Mouse (Mus musculus) stomach, embryonic 14.5 days (tissue): ENCODE data around the gene Nelfe. TPM values are rescaled to one million over a fixed set of nuclear protein-coding genes. Genes with fewer than 3 reads are reported as not detected.
A peak's percentile ranks its signal among the peaks of the same experiment; 100 is the strongest.

Source experiments
- ATAC-seq: fragments of 200-750 bp; cut with Nextera tagmentation; 2 replicates; pipeline ENCODE4 v1.8.0; 2017; ENCODE audit warnings: low read depth, moderate TSS enrichment; ENCODE audit not compliant: insufficient number of reproducible peaks, insufficient read depth, low FRiP score
- H3K27ac ChIP-seq: fragments of 300-500 bp; sonication (generic); 2 replicates; pipeline ENCODE4 v1.5.1; 2014; ENCODE audit warnings: mild to moderate bottlenecking, low read length, moderate library complexity, mixed read lengths
- H3K27me3 ChIP-seq: fragments of 300-500 bp; sonication (generic); 2 replicates; pipeline ENCODE4 v1.6.1; 2014; ENCODE audit warnings: low read length, control low read depth, mixed read lengths; ENCODE audit not compliant: control insufficient read depth, insufficient read depth
- H3K36me3 ChIP-seq: fragments of 300-500 bp; sonication (generic); 2 replicates; pipeline ENCODE4 v1.6.1; 2014; ENCODE audit warnings: mild to moderate bottlenecking, control low read depth, low read length, moderate library complexity, mixed read lengths; ENCODE audit not compliant: control insufficient read depth, insufficient read depth
- H3K4me1 ChIP-seq: fragments of 300-500 bp; sonication (generic); 2 replicates; pipeline ENCODE4 v1.6.1; 2014; ENCODE audit warnings: low read length, control low read depth, mixed read lengths; ENCODE audit not compliant: control insufficient read depth, insufficient read depth
- H3K4me2 ChIP-seq: fragments of 300-500 bp; sonication (generic); replicated peaks from 2 replicates; pipeline ENCODE4 v1.6.1; 2014; ENCODE audit warnings: low read depth, low read length, control low read depth
- H3K4me3 ChIP-seq: fragments of 300-500 bp; sonication (generic); 2 replicates; pipeline ENCODE4 v1.5.1; 2014; ENCODE audit warnings: low read depth, low read length, control low read depth
- H3K9ac ChIP-seq: fragments of 300-500 bp; sonication (generic); replicated peaks from 2 replicates; pipeline ENCODE4 v1.6.1; 2014; ENCODE audit warnings: low read depth, mild to moderate bottlenecking, control low read depth, low read length, moderate library complexity, mixed read lengths
- H3K9me3 ChIP-seq: fragments of 300-500 bp; sonication (generic); 2 replicates; pipeline ENCODE4 v1.6.1; 2016; ENCODE audit warnings: low read depth, low read length, control low read depth; ENCODE audit not compliant: control insufficient read depth
- WGBS: fragments of 180-500 bp; shearing (Covaris S2); extraction: QIAGEN DNeasy Blood & Tissue Kit; methylation state at CpG from one replicate; pipeline ENCODE4 v1.1.7; 2014; 5-methylcytosine and 5-hydroxymethylcytosine counted together
- polyA plus RNA-seq: library from polyadenylated mRNA; unstranded; fragments of >200 nt; fragmentation: Nextera tagmentation; extraction: Ambion mirVana; gene quantifications from 2 replicates; pipeline ENCODE4 v1.2.1, GENCODE M21; 2014

Nelfe gene
- polyA plus RNA-seq, 1 experiment from 2014 or later: 101 TPM

DNA sequence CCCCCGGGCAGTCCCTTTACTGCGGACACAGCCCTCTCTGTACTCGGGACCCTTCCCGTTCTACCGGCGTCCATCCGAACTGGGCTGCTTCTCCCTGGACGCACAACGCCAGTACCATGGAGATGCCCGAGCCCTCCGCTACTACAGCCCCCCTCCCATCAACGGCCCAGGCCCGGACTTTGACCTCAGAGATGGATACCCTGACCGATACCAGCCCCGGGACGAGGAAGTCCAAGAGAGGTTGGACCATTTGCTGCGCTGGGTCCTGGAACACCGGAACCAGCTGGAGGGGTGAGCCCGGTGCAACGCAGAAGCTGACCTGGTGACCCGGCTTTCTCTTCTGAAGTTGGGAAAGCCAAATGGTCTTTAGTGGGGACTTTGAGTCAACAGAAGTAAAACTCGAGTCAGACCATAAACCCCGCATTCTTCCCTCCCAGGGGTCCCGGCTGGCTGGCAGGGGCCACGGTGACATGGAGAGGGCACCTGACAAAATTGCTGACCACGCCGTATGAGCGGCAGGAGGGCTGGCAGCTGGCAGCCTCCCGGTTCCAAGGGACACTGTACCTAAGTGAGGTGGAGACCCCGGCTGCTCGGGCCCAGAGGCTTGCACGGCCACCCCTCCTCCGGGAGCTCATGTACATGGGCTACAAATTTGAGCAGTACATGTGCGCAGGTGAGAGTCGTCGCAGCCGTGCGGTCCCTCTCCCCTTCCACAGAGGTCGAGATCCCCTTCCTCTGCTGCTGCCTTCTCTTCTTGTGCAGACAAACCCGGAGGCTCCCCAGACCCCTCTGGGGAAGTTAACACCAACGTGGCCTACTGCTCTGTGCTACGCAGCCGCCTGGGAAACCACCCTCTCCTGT, 12.5 kb upstream of the Nelfe start:
- Histone ChIP-seq H3K9ac (peak overlapping the region; percentile 50), H3K36me3 (peaks cover 33% of the 10 kb centered on the region)
- ATAC-seq: peak; percentile 15; the same call in 1 of the 2 replicates

DNA sequence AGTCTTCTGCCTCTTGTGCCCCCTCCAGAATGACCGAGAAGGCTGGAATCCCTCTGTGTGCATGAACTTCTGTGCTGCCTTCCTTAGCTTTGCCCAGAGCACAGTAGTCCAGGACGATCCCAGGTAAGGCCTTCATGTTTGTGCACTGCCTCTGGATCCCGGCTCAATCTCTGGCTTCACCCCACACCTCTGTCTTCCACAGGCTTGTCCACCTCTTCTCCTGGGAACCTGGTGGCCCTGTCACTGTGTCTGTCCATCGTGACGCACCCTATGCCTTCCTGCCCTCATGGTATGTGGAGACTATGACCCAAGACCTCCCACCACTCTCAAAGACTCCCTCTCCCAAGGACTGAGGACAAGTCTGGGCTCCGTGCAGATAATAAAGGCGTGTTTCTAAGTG, 11.4 kb upstream of the Nelfe start:
- Histone ChIP-seq H3K9ac (no peak overlapping the region), H3K9me3 (no peaks in the 10 kb centered on the region), H3K27me3 (no peaks in the 10 kb centered on the region), H3K4me2 (no peak overlapping the region), H3K27ac (no peak overlapping the region), H3K4me1 (peaks cover 17% of the 10 kb centered on the region), H3K4me3 (no peak overlapping the region), H3K36me3 (peaks cover 40% of the 10 kb centered on the region)
- no peak for ATAC-seq
- WGBS: 88% methylated on average over 7 of the region's 7 CpGs

More for the DNA sequence above, 12.5 kb upstream of the Nelfe start:
- Histone ChIP-seq H3K4me2 (peak overlapping the region; percentile 93), H3K27ac (0 out of 2 replicates have a peak overlapping the region, but pooled peaks have one; percentile 4), H3K9me3 (no peaks in the 10 kb centered on the region), H3K4me1 (peaks cover 17% of the 10 kb centered on the region), H3K4me3 (peak overlapping the region; percentile 63), H3K27me3 (no peaks in the 10 kb centered on the region)
- WGBS: 35% methylated on average over 43 of the region's 43 CpGs

DNA sequence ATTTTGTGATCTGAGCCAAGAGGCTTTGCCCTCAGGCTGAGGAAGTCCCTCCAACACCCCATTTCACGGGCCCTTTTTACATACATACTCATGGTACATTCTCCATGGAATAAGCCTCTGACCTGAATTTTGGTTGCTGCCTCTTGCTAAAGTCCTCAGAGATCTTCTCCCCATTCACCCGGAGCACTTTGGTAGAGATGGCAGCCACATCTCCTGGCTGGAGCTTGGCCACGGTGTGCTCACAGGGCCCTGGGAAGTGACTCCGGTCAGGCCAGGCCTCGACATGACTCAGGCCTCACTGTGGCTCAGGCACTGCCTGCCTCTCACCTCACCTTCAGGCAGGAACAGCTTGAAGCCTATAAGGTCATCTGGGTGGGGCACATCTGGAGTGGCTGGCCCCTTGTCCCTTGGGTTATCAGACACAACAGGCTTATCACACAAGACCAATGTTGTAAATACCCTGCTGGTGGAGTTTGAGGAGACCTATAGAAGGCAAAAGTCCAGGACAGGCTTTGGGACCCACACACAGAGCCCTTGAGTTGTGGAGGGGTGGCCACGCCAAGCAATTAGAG, 9.4 kb upstream of the Nelfe start:
- no peak overlapping the region for H3K4me3 ChIP-seq
- 87% methylated on average over 6 of the region's 6 CpGs for WGBS
- no peaks in the 10 kb centered on the region for H3K27me3 ChIP-seq
- ATAC-seq: no peak
- H3K9me3 ChIP-seq: no peaks in the 10 kb centered on the region
- no peak overlapping the region for H3K27ac ChIP-seq
- no peak overlapping the region for H3K4me2 ChIP-seq
- H3K9ac ChIP-seq: no peak overlapping the region
- peaks cover 47% of the 10 kb centered on the region for H3K36me3 ChIP-seq
- H3K4me1 ChIP-seq: peaks cover 13% of the 10 kb centered on the region

DNA sequence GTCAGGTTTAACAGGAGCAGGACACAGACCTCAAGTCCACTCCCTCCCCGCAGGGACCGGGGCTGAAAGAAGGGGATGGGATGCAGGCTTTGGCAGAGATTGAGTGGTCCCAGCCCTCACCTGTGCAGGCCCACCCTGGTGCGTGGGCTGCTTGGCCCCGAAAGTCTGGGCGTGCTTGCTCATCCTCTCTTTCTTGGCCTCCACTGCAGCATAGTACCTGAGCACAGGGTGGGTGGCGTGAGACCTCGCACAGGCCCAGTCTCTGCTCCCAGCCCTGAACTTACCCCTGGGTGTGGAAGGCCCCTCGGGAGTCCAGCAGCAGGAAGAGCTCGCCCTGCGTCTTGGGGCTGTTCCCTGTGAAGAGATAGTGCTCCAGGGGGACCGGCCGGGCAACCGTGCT, 5.3 kb upstream of the Nelfe start:
- Histone ChIP-seq H3K9me3 (no peaks in the 10 kb centered on the region), H3K4me1 (0 out of 2 replicates have a peak, but pooled peaks cover 2% of the 10 kb centered on the region), H3K27ac (no peak overlapping the region), H3K4me2 (no peak overlapping the region), H3K4me3 (no peak overlapping the region), H3K36me3 (peaks cover 51% of the 10 kb centered on the region), H3K9ac (no peak overlapping the region), H3K27me3 (no peaks in the 10 kb centered on the region)
- WGBS: 91% methylated on average over 13 of the region's 13 CpGs
- ATAC-seq: no peak

DNA sequence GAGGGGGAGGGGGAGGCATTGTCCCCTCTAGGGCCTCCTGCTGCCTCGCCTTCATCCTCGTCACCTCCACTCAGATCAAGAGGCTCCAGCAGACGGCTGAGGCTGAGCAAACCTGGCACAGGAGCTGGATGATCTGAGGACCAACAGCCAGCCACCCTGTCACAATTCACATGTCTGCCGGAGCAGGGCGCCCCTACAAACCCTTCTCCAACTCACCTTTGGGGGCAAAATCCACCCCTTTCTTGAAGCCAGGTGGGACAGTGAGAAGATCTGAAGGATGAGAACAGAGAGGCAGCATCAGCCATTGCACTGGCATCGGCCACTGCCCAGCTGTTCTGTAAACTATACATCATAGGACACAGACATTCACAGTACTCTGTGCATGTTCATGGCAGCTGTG, 3.0 kb upstream of the Nelfe start:
- H3K4me1 ChIP-seq: peaks cover 11% of the 10 kb centered on the region
- no peaks in the 10 kb centered on the region for H3K9me3 ChIP-seq
- H3K27me3 ChIP-seq: no peaks in the 10 kb centered on the region
- ATAC-seq: no peak
- WGBS: 85% methylated on average over 6 of the region's 6 CpGs
- no peak overlapping the region for H3K4me2 ChIP-seq
- no peak overlapping the region for H3K27ac ChIP-seq
- H3K4me3 ChIP-seq: no peak overlapping the region
- H3K9ac ChIP-seq: no peak overlapping the region
- H3K36me3 ChIP-seq: peaks cover 34% of the 10 kb centered on the region

DNA sequence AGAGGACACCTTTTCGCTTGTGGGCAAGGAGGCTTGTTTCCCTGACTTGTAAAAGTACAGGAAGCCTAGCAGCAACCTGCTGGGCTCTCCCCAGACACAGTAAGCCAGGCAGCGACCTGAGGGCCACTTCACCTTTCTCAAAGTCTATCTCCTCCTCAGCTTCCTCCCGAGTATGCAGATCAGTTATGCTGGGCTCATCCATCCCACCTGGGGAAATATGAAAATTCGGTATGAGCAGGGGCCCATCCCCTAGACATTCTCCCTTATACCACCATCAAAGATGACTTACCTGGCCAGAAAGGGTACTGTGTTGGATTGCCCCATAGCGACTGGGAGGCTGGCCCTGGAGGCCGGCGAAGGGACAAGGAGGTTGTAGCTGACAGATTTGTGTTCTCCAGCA, 2.6 kb upstream of the Nelfe start:
- H3K27me3 ChIP-seq: no peaks in the 10 kb centered on the region

DNA sequence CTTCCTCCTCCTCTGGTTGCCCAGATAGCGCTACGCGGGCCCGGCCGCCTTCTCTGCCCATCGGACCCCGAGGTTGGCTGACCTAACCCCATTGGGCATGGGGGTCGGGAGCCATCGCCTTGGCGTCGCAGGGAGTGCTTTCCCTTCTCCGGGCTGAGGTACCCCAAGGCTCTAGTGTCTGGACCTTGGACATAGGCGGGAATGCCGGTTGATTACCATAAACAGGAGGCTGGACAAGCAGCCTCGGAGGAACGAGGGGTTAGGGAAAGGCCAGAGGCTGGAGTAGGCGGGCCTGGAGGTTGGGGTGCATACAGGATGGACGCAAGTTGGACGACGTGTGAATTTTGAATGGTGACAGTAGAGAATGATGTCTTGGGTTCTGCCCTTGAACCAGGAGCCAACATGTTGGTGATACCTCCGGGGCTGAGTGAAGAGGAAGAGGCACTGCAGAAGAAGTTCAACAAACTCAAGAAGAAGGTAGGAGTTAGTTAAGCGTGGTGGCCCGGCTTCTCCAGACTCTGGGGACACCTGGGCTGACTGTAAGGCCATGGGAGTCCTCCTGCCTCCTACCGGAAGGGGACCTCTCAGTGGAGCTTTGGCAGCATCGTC, 430 bp downstream of the Nelfe start:
- Histone ChIP-seq H3K4me1 (peaks cover 11% of the 10 kb centered on the region), H3K36me3 (peaks cover 44% of the 10 kb centered on the region), H3K4me3 (peak overlapping the region; percentile 98), H3K27me3 (no peaks in the 10 kb centered on the region), H3K4me2 (peak overlapping the region; percentile 92), H3K9me3 (no peaks in the 10 kb centered on the region), H3K27ac (no peak overlapping the region; the same call in 1 of the 2 replicates), H3K9ac (peak overlapping the region; percentile 76)
- no peak for ATAC-seq
- WGBS: 2% methylated on average over 25 of the region's 25 CpGs

More for the DNA sequence above, 2.6 kb upstream of the Nelfe start:
- no peak overlapping the region for H3K9ac ChIP-seq
- no peak overlapping the region for H3K27ac ChIP-seq
- WGBS: 93% methylated on average over 7 of the region's 7 CpGs
- H3K4me3 ChIP-seq: no peak overlapping the region
- peaks cover 37% of the 10 kb centered on the region for H3K36me3 ChIP-seq
- ATAC-seq: no peak
- H3K9me3 ChIP-seq: no peaks in the 10 kb centered on the region
- peaks cover 11% of the 10 kb centered on the region for H3K4me1 ChIP-seq
- no peak overlapping the region for H3K4me2 ChIP-seq

DNA sequence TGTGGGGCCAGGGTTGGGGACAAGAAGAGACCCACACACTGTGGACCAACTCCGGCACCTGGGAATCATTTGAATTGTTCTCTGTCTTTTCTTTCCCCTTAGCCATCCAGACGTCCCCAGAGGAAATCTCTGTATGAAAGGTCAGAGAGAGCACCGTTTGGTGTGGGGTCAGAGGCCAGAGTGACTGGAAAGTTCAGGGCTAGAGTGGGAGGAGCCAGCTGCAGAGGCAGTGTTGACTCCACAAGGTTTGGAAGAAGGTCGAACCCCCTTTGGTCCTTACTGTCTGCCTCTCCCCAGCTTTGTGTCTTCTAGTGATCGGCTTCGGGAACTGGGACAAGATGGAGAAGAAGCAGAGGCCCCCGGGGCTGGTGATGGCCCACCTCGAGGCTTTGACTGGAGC, 3.3 kb downstream of the Nelfe start:
- no peaks in the 10 kb centered on the region for H3K27me3 ChIP-seq
- H3K4me2 ChIP-seq: no peak overlapping the region
- 71% methylated on average over 8 of the region's 8 CpGs for WGBS
- H3K4me1 ChIP-seq: peaks cover 11% of the 10 kb centered on the region
- H3K9me3 ChIP-seq: no peaks in the 10 kb centered on the region
- H3K36me3 ChIP-seq: peaks cover 43% of the 10 kb centered on the region
- H3K4me3 ChIP-seq: no peak overlapping the region
- H3K9ac ChIP-seq: no peak overlapping the region
- no peak overlapping the region for H3K27ac ChIP-seq
- no peak for ATAC-seq
